Mouse (Mus musculus) liver, postnatal 0 days (tissue): ENCODE measurements around the gene Wwox. TPM values are rescaled to one million over a fixed set of nuclear protein-coding genes. Genes with fewer than 3 reads are reported as not detected.
A peak's percentile ranks its signal among the peaks of the same experiment; 100 is the strongest.
"Not testable (repeated sequence)": the region's sequence is repeated elsewhere in the genome, so short reads cannot be mapped to it uniquely, and the experiment has no call there.

Experiments used
- ATAC-seq: fragments of 200-750 bp; cut with Nextera tagmentation; 2 replicates; pipeline ENCODE4 v1.8.0; 2017; ENCODE audit warnings: mild to moderate bottlenecking, moderate library complexity
- DNase-seq: peaks from one replicate; pipeline ENCODE4 v3.0.0-alpha.2; 2016
- H3K27ac ChIP-seq: fragments of 300-500 bp; sonication (generic); 2 replicates; pipeline ENCODE4 v1.5.1; 2014; ENCODE audit warnings: antibody characterized with exemption, moderate library complexity, mild to moderate bottlenecking, low read depth
- H3K27me3 ChIP-seq: fragments of 300-500 bp; sonication (generic); 2 replicates; pipeline ENCODE4 v1.6.1; 2014; ENCODE audit warnings: low read length, control low read depth, mixed read lengths; ENCODE audit not compliant: insufficient read depth
- H3K36me3 ChIP-seq: fragments of 300-500 bp; sonication (generic); replicated peaks from 2 replicates; pipeline ENCODE4 v1.6.1; 2014; ENCODE audit warnings: mild to moderate bottlenecking, control low read depth, low read length, moderate library complexity, mixed read lengths; ENCODE audit not compliant: insufficient read depth
- H3K4me1 ChIP-seq: fragments of 300-500 bp; sonication (generic); 2 replicates; pipeline ENCODE4 v1.6.1; 2014; ENCODE audit warnings: antibody characterized with exemption, mild to moderate bottlenecking, control low read depth; ENCODE audit not compliant: insufficient read depth
- H3K4me2 ChIP-seq: fragments of 300-500 bp; sonication (generic); 2 replicates; pipeline ENCODE4 v1.6.1; 2014; ENCODE audit warnings: low read depth, mild to moderate bottlenecking, low read length, moderate library complexity, mixed read lengths
- H3K4me3 ChIP-seq: fragments of 300-500 bp; sonication (generic); 2 replicates; pipeline ENCODE4 v1.5.1; 2014; ENCODE audit warnings: low read depth, low read length
- H3K9ac ChIP-seq: fragments of 300-500 bp; sonication (generic); replicated peaks from 2 replicates; pipeline ENCODE4 v1.6.1; 2014; ENCODE audit warnings: mild to moderate bottlenecking, moderate library complexity
- H3K9me3 ChIP-seq: fragments of 300-500 bp; sonication (generic); 2 replicates; pipeline ENCODE4 v1.6.1; 2016; ENCODE audit warnings: mild to moderate bottlenecking, control low read depth, low read length, mixed read lengths
- CTCF ChIP-seq: sonication (generic); IDR thresholded peaks from 2 replicates; pipeline ENCODE4 v1.5.1; 2016; ENCODE audit warnings: antibody characterized with exemption, low read depth
- EP300 ChIP-seq: IDR thresholded peaks from 2 replicates; pipeline ENCODE4 v1.6.1; 2016; ENCODE audit warnings: antibody characterized with exemption, low read depth, mild to moderate bottlenecking
- WGBS: fragments of 180-500 bp; shearing (Covaris S2); extraction: QIAGEN DNeasy Blood & Tissue Kit; methylation state at CpG from one replicate; pipeline ENCODE4 v1.1.7; 2014; ENCODE audit not compliant: insufficient replicate concordance; 5-methylcytosine and 5-hydroxymethylcytosine counted together
- polyA plus RNA-seq: library from polyadenylated mRNA; unstranded; fragments of >200 nt; fragmentation: Nextera tagmentation; extraction: Ambion mirVana; gene quantifications from 2 replicates; pipeline ENCODE4 v1.2.1, GENCODE M21; 2015

The Wwox gene
- polyA plus RNA-seq, 1 experiment from 2014 or later: 3.9 TPM

- no peaks in the 10 kb centered on the region for H3K9me3 ChIP-seq
- no peak overlapping the region for H3K4me2 ChIP-seq
- TF ChIP-seq CTCF (no peak), EP300 (no peak)
- no peaks in the 10 kb centered on the region for H3K27me3 ChIP-seq
- ATAC-seq: no peak
- no peak overlapping the region for H3K27ac ChIP-seq
- no peaks in the 10 kb centered on the region for H3K36me3 ChIP-seq
- no peak overlapping the region for H3K9ac ChIP-seq
- no peak for DNase-seq
- WGBS: 71% methylated on average over 5 of the region's 5 CpGs
- no peak overlapping the region for H3K4me3 ChIP-seq
- peaks cover 3% of the 10 kb centered on the region; the same call in 1 of the 2 replicates for H3K4me1 ChIP-seq
Measured at GRCm38 (mm10) chr8:114826991-114827390, 387.5 kb downstream of the Wwox start.

GRCm38 (mm10) chr8:114827810-114828209, 388.4 kb downstream of the Wwox start:
- H3K27ac ChIP-seq, H3K27me3 ChIP-seq, DNase-seq, H3K4me3 ChIP-seq, H3K9ac ChIP-seq, H3K36me3 ChIP-seq, H3K4me2 ChIP-seq, H3K9me3 ChIP-seq, H3K4me1 ChIP-seq, ATAC-seq: not testable (repeated sequence)
- WGBS: 58% methylated on average over 1 of the region's 1 CpGs

- DNase-seq: no peak
Measured at GRCm38 (mm10) chr8:114831595-114831994, 392.1 kb downstream of the Wwox start.

GRCm38 (mm10) chr8:114832251-114832774, 392.9 kb downstream of the Wwox start:
- no peak overlapping the region for H3K27ac ChIP-seq
- no peak for DNase-seq
- TF ChIP-seq CTCF (no peak), EP300 (no peak)
- no peak overlapping the region for H3K9ac ChIP-seq
- H3K4me3 ChIP-seq: no peak overlapping the region
- no peaks in the 10 kb centered on the region for H3K27me3 ChIP-seq
- ATAC-seq: no peak
- no peak overlapping the region for H3K4me2 ChIP-seq
- H3K36me3 ChIP-seq: no peaks in the 10 kb centered on the region
- no peaks in the 10 kb centered on the region for H3K9me3 ChIP-seq
- 55% methylated on average over 8 of the region's 8 CpGs for WGBS
- H3K4me1 ChIP-seq: peaks cover 9% of the 10 kb centered on the region

More at GRCm38 (mm10) chr8:114831595-114831994, 392.1 kb downstream of the Wwox start:
- Histone ChIP-seq H3K4me2 (no peak overlapping the region), H3K36me3 (no peaks in the 10 kb centered on the region), H3K9ac (no peak overlapping the region), H3K27ac (no peak overlapping the region), H3K27me3 (no peaks in the 10 kb centered on the region), H3K9me3 (no peaks in the 10 kb centered on the region), H3K4me3 (no peak overlapping the region), H3K4me1 (peaks cover 9% of the 10 kb centered on the region)
- peak; percentile 35; the same call in 1 of the 2 replicates for ATAC-seq
- no peak for TF ChIP-seq EP300
- TF ChIP-seq CTCF: no peak
- WGBS: 44% methylated on average over 9 of the region's 9 CpGs

- Histone ChIP-seq H3K27me3 (no peaks in the 10 kb centered on the region), H3K27ac (no peak overlapping the region), H3K4me2 (no peak overlapping the region), H3K4me1 (peaks cover 9% of the 10 kb centered on the region), H3K9ac (no peak overlapping the region), H3K9me3 (no peaks in the 10 kb centered on the region), H3K4me3 (no peak overlapping the region), H3K36me3 (no peaks in the 10 kb centered on the region)
- TF ChIP-seq EP300 (no peak), CTCF (no peak)
- ATAC-seq: no peak
- no peak for DNase-seq
- 71% methylated on average over 15 of the region's 15 CpGs for WGBS
Measured at GRCm38 (mm10) chr8:114834730-114835129, 395.3 kb downstream of the Wwox start.

GRCm38 (mm10) chr8:114839998-114840397, 400.5 kb downstream of the Wwox start:
- DNase-seq (no peak), ATAC-seq (no peak)
- no peaks in the 10 kb centered on the region for H3K9me3 ChIP-seq
- no peak overlapping the region for H3K4me2 ChIP-seq
- H3K4me3 ChIP-seq: no peak overlapping the region
- H3K27me3 ChIP-seq: no peaks in the 10 kb centered on the region
- TF ChIP-seq CTCF (no peak), EP300 (no peak)
- H3K9ac ChIP-seq: no peak overlapping the region
- no peaks in the 10 kb centered on the region for H3K4me1 ChIP-seq
- H3K27ac ChIP-seq: no peak overlapping the region
- H3K36me3 ChIP-seq: no peaks in the 10 kb centered on the region
- 72% methylated on average over 10 of the region's 10 CpGs for WGBS

- Histone ChIP-seq H3K27me3 (no peaks in the 10 kb centered on the region), H3K4me3 (no peak overlapping the region), H3K36me3 (no peaks in the 10 kb centered on the region), H3K4me1 (no peaks in the 10 kb centered on the region), H3K9me3 (no peaks in the 10 kb centered on the region), H3K27ac (no peak overlapping the region), H3K4me2 (no peak overlapping the region), H3K9ac (no peak overlapping the region)
- TF ChIP-seq EP300 (no peak), CTCF (no peak)
- WGBS: 58% methylated on average over 7 of the region's 7 CpGs
- ATAC-seq: peak; percentile 57
- DNase-seq: peak; percentile 19
Measured at GRCm38 (mm10) chr8:114847666-114848065, 408.2 kb downstream of the Wwox start.
